Mouse (Mus musculus): ENCODE data around the gene Krit1.
"Not testable (repeated sequence)": the region's sequence is repeated elsewhere in the genome, so short reads cannot be mapped to it uniquely, and the experiment has no call there.

The Krit1 gene

DNA sequence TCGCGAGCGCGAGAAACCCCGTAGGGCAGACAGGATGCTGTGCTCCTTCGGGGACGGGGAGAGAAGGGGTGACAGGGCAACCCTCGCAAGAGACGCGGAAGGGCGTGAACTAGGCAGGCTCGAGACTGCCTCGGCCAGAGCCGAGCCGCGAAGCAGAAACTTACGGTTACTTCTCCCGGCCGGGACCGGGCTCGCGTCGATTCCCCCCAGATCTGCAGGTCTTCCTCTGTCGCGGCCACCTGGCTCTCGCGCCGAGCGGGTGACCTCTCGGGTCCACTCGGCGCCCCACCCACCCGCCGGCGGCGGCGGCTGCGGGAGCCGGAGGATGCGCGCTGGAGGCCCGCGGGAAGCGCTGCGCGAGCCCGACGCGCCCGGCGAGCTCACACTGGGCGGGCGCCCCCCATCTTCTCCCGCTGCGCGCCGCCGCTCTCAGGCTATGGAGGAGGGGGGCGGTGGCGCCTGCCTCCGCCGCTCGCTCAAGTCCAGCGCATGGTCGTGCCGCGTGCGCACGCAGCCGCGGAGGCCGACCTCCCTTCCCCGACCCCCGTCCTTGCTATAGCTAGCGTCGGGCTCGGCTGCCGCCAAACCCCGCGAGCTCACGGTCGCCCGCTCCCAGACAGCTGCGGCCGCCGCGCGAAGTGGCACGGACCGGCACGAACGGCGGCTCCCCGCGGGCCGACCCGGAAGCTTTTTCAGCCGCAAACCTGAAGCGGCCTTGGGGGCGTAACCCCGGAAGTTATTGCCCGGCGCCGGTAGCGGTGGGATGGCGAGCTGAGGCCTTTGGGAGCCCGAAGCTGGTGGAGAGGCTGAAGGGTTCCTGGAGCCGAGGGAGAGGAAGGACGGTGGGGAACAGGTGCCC lies at the start of gene Krit1, which contains the start of gene Ankib1:
Krit1 (plus strand) TSS at position 752 of the 859 bp plus-strand sequence.
Ankib1 (minus strand) TSS at position 493 of the 859 bp plus-strand sequence.
- peak; percentile 87 for DNase-seq (ENCODE audit: low read depth)

DNA sequence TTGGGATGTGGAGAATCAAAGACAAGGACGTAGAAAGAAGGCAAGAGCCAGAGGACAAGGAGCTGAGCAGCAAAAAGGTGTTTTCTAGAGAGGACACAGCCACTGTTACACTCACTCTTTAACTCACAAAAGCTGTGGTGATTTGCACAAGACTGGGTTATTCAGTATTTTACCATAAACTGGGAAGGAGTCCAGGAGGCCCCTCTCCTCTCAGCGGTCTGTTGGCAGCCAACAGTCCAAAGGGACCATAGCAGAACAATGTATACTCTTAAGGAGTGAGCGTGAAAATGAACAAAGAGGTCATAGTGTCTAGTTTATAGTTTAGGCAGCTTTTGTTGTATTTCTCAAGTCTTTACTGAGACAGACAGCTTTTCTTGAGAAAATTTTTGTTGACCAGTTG lies 31.5 kb upstream of the Krit1 start:
- DNase-seq (ENCODE audit: low read depth) = no peak

DNA sequence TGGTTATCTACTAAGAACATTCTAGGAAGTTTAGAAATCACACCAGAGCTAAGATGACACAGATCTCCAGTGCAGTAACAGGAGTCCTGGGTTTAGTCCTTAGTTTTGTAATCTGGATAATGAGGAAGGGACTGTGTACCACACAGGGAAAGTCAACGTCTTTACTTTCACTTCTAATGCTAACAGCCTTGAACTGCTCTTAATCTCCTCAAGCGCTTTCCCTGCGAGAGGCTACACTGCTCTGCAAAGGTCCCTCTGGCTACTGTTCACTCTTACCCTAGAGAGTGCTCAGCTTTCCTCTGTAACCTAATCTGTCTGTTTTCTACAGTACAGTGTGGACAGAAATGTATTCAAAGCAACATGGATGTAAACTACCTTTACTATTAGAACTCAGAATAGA lies 31.0 kb upstream of the Krit1 start:
- peak; percentile 56 for DNase-seq (ENCODE audit: low read depth)

DNA sequence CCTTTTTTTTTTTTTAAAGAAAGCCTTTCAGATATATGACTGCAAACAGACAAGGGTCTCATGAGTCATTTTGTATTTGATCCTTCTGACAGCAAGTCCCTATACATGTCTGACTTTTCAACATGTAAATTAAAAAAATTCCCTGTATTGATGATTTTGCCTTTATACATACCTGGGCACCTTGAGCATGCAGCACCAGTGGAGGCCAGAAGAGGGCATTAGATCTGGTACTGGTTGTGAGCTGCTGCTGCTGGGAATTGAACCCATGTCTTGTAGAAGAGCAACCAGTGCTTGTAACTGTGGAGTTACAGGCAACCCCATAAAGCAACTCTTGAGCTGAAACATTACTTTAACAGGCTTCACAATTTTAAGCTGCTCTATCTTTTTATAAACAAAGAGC lies 20.3 kb upstream of the Krit1 start:
- DNase-seq (ENCODE audit: low read depth) = no peak

DNA sequence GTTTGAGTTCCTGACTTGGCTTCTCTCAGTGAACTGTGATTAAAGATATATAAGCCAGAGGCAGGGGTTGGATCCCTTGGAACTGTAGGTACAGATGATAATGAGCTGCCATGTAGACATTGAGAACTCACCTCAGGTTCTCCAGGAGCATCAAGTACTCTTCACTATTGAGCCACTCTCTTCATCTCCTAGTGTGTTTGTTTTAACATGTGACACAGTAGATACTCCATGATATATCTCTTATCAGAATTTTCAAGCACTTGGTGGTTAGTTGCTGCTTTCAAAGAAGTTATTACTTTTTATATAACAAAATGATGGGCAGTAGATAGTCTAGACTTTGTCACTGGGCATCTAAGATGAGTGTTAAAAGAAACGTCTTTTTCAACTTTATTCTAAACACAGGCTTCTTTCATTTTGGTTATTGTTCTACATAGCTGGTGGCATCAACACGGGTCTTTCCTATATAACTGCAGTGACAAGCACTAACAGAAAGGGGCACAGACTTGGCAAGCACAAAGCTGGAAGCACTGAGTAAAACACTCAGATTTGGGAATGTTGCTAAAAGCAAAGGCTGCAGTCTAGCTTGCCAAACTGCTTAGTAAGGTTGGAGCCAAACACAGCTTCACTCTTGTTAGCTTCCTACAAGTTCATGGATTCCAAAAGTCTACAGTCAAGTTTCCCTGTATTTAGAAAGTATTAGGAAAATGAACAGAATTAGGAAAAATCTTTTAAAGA lies 18.9 kb upstream of the Krit1 start:
- no peak for DNase-seq (ENCODE audit: low read depth)

DNA sequence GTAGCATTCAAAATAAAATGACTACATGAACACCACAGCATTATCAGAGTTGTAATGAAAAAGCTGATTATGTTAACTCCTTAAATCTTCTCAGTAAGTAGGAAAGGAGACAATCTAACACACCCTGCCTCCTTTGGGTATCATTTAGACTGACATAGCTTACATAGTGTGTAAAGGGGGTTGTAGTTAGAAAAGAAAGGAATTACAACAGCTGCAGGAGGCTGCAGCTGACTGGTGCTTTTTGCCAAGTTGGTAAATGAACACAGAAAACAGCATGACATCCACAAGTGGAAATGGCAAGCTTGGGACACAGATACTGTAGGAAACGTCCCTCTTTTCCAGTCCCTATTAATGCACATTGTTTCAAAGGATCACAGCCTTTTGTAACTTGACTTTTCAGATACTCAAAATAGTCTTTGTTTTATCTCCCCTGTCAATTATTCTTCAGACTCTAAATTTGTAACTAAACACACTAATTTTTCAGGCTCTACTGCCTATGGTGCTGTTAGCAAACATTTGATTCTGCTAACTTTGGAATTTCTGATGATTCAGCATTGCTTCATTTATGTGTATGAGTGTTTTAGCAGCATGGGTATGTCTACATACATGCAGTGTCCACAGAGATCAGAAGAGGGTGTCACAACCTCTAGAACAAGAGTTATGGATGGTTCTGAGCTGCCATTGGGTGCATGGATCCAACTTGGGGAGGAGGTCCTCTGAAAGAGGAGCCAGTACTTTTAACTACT lies 18.1 kb upstream of the Krit1 start:
- DNase-seq (ENCODE audit: low read depth) = no peak

DNA sequence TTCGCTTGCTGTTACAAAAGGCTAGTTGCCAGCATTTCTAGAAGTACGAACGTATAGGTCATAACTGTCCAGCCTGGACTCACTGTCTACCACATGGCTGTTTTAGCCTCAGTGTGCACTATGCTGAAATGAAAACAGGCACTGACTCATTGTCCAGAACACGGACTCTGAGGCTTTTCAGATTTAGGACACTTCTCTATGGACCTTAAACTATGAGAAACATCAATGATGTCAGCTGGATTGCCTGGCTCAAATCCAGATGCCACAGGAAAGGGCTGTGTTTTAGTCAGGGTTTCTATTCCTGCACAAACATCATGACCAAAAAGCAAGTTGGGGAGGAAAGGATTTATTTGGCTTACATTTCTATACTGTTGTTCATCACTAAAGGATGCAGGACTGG lies 15.4 kb upstream of the Krit1 start:
- DNase-seq (ENCODE audit: low read depth) = peak; percentile 87

DNA sequence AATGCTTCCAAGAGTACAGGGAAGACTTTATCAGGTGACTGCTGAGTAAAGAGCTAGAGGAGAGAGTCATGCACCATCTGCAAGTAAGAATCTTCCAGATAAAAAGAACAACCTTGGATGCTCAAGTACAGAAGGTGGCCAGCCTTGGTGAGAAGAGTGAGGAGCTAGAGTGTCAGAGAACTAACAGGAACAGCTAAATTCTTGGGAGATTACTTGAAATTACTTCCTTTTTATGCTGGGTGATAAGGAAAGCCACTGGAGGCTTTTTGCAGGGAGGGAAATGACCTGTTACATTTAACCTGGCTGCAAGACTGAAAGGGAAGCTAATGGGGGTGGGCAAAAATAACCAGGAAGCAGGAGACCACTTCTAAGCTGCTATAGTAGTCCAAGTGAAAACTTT lies 11.9 kb upstream of the Krit1 start:
- DNase-seq (ENCODE audit: low read depth) = no peak

DNA sequence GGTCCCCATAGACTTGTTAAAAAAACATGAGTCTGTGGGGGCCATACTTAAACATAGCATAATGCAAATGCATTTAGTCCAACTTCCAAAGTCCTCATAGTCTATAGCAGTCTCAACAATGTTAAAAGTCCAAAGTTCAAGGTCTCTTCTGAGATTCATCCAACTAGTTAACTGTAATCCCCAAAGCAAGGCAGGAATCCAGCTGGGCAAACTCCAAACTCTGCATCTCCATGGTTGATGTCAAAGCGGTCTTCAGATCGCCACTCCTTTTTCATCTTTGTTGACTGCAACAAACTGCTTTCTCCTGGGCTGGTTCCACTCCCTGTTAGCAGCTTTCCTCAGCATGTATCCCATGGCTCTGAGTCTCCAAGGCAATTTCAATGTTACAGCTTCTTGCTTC lies 5.9 kb upstream of the Krit1 start:
- DNase-seq (ENCODE audit: low read depth) = not testable (repeated sequence)

DNA sequence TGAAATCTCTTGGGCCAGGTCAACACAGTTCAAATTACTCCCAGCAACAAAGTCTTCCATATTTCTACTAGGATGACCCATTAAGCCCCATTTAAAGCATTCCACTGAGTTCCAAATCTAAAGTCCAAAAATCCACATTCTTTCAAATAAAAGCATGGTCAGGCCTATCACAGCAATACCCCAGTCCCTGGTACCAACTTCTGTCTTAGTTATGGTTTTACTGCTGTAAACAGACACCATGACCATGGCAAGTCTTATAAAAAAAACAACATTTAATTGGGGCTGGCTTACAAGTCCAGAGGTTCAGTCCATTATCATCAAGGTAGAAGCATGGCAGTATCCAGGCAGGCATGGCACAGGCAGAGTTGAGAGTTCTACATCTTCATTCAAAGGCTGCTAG lies 4.3 kb upstream of the Krit1 start:
- not testable (repeated sequence) for DNase-seq (ENCODE audit: low read depth)

DNA sequence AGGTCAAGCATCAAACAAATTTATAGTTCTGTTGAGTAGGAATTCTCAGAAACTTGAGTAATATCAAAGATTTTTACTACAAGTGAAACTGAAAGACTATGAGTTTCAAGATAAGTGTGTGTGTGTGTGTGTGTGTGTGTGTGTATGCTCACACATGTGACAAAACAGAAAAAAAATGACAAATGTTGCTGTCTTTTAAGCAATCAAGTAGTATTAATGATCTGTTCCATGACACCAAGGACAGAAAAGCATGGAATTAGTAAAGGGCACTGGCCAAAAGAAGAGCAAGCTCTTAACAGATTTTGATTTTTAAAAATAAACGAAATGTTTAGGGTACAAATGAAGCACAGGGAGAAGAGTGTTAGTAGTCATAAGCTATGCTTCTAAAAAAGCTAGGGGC lies 2.9 kb upstream of the Krit1 start:
- no peak for DNase-seq (ENCODE audit: low read depth)

DNA sequence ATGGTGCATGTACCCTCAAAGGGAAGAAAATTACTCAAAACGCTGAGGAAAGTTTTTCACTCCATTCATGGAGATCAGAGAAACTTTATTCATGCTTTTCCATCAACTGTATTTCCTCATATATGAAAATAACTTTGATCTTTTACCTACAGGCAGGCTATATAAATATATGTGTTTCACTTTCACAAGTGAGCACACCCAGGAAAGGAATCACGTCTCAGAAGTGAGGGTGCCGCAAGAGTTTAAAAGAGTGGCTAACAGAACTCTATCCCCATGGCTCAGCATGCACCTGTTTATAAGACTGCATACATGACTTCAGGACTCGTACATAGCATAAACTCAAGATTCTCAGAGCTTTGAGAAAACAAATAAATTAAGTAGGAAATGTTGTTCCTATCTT lies 2.1 kb upstream of the Krit1 start:
- DNase-seq (ENCODE audit: low read depth) = no peak

DNA sequence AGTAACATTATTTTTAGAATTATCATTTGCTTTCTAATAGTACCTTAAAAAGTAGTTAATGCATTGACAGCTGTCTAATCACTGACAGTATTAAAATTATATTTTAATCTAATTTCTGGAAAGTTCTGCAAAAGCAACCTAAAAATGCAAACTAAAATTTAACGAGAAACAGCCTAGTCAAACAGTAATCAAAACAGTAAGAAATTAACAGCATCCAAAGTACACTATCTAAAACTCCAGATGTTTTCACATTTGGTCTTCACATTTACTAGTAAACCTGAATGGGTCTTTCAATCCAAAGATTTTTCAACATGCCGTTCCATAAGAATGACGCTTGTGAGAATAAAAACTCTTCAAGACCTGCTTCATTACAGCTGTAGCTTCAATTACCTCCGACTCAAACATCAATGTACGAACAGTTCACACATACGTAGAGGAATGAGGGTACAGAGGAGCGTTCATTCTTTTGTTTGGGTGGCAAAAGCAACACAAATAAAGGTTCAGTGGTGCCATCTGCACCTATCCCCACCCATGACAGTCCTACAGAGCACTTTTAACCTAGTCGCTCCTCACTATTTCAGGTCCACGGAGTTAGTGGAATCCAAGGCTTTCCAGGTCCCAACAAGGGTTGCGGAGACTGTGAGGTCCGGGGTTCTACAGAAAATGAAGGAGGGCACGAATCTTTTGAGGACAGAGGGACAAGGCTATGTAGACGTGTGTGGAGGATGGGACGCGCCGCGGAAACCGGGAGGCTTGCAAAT lies 1.1 kb upstream of the Krit1 start:
- DNase-seq (ENCODE audit: low read depth) = peak; percentile 60

DNA sequence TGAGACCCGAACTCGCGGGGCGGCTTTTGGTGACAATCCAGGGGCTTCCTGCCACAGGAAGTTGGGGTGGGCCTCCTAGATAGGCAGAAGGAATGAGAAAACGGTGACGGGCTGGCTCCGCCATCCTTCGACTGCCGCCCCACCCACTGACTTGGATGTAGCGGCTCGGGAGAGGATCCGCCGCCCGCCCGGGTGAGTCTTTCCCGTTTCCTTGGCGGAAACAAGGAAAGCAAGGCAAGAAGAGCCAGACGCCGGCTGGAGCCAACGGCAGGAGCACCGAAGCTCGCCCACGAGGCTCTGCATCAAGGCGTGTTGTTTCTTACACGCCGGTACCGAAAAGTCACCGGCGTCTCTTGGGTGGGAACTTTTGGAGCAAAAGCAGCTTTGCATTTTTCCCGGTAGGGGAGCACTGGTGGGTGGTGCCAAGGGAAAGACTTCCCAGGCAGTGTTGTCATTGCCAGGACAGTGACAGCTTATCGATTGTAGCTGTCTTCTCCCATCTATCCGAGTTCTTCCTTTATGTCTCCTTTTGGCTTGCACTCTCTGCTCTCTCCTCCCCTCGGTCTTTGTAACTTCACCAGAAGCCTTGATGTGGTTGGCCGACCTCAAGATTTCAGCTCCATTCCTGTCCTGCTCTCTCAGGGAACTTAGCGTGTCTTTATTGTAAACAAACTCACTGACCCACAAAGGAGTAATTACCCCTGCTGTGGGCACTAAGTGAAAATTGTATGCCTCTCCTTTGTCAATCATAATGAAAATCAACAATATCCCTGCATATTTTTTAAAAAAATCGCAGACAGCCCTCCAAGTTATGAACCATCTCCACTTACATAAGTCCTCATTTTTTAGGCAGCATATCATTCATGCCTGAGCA lies 545 bp downstream of the Krit1 start:
- DNase-seq (ENCODE audit: low read depth) = peak; percentile 76

DNA sequence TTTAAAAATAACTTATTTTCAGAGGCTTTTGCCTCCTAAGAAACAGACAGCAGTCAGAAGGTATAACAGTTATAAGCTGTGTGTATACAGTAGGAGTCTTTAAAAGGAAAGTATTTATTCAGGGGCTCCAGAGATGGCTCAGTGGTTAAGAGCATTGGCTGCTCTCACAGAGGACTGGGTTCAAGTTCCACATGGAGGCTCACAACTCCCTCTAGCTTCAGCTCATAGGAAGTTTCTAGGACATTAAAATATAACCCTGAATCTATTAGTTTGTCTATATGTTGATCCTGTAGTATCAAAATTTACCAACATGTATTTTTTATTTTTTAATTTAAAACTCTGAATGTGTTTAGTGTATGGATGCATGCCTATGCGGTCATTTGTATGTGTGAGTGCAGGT lies 5.5 kb downstream of the Krit1 start:
- DNase-seq (ENCODE audit: low read depth) = peak; percentile 53

DNA sequence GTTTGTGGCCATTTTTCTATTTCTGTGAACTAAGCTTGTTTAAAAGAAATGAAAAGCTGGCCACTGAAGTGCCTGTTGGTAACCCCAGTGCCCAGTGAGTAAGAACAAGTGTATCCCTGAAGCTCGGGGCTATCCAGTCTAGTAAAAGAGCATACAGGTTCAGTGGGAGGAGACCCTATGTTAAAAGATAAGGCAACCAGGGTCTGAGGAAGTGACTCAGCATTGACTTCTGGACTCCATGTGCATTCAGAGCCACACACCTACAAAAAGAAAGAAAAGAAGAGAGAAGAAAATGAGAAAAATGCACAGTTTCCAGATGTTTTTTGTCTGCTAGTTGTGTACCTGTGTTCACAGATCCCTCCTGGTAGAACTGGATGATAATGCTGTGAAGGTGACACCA lies 31.1 kb downstream of the Krit1 start:
- peak; percentile 38 for DNase-seq (ENCODE audit: low read depth)

DNA sequence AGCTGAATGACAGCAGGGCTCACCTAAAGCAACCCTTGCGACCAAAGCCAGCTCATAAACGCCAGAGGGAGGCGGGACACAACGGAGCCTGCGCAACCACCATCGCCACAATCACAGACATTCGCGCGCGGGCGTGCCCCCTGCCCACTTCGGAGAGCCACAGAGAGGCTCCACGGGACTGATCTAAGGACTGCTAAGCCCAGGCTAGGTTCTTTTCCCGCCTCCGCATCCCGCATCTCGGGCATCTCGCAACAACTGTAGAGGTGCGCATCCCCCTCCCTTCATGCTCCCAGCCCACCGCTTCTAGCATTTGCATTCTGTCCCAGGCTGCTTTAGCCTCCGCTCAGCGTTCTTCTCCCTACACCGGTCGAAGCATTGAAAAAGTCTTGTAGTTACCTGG lies 42.0 kb downstream of the Krit1 start, which contains the start of gene Lrrd1:
Lrrd1 (plus strand) TSS at position 148 of the 400 bp plus-strand sequence.
- DNase-seq (ENCODE audit: low read depth) = no peak

DNA sequence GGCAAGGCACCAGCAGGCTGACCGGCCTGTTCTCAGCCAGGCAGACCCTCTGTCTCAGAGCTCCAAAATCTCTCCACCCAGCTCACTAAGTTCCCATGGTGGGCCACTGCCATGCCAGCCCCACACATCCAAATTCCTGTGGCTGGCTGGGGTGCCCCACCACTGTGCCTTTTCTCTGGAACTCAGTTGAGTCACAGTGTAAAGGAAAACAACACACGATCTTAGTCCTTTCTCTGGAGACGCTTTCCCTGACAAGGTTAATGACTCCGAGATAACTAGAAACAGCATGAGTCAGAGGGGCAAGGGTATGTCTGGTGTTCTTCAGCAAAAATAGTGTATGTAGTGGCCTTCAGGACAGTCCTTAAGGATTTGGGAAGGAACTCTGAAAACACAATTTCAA lies 67.2 kb downstream of the Krit1 start:
- DNase-seq (ENCODE audit: low read depth) = no peak

DNA sequence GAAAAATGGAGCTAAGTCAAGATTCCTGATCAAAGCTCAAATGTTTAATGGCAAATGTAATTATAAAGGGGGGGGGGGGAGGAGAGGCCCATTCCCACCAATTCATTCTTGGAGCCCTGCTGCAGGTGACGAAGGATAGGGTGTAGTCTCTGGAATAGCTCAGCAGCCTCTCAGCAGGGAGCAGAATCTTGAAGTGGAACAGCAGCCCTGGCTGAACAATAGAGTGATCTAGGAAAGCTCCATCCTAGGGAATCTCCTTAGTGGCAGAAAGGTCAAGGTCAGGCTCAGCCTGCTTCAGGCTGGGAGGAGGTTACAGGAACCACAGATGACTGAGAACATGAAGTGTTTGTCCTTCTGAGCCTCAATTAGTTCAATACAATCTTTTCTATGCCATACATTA lies 69.4 kb downstream of the Krit1 start:
- DNase-seq (ENCODE audit: low read depth) = no peak

DNA sequence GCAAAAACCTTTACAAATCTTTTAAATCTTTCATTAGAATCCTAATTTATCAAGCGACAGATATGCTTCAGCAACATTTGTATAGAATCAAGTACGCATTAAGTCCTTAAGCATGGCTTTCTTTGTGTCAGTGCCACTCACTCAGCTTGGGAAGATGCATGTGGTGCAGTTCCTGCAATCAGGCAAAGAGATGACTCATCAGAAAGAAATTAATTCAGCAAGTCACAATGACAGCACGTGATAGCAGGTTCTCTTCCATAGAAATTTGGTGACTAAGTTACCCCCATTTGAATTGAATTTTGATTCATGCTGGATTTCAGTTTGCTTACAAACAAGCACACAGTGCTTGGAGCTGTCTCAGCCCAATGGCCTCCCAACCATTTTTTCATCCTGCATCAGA lies 70.5 kb downstream of the Krit1 start:
- DNase-seq (ENCODE audit: low read depth) = peak; percentile 36

DNA sequence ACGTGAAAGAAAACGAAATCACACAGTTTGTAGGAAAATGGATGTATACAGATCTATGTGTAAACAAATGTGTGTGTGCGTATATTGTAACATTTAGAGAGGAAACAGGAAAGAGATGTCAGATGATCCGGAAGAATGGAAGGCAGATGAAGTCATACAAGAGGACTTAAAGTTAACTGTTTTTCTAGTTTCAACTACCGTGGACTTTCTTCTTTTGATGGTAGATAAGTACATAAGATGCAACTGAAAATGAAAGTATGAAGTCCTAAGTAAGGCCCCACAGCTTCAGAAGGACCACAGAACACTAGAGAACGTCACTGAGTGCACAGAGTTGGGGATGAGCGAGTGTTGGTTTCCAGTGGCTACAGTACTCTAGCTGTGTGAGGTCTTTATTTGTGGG lies 83.9 kb downstream of the Krit1 start:
- DNase-seq (ENCODE audit: low read depth) = peak; percentile 15
